Mouse (Mus musculus) lung, adult 2 months (tissue): ENCODE data around the gene Gm13277.

Source experiments
- CTCF ChIP-seq: fragments of 200-500 bp; IDR thresholded peaks from 2 replicates; pipeline ENCODE4 v1.5.1; 2011; ENCODE audit warnings: mild to moderate bottlenecking, low read length, control low read depth; ENCODE audit not compliant: insufficient read depth
- POLR2A ChIP-seq: fragments of 200-500 bp; IDR thresholded peaks from 2 replicates; pipeline ENCODE4 v1.6.1; 2011; ENCODE audit warnings: low read depth, mild to moderate bottlenecking, control low read depth, low read length, borderline replicate concordance; ENCODE audit errors: extremely low read depth

- TF ChIP-seq CTCF (no peak), POLR2A (no peak)
Measured at GRCm38 (mm10) chr4:88739036-88739435, 49.4 kb upstream of the Gm13277 start.
